8 mouse cellular contexts compared by ENCODE assay signal in genomic region chr11:106026465-106027151, GRCm38 (mm10). TPM values are rescaled to one million over a fixed set of nuclear protein-coding genes. Genes with fewer than 3 reads are reported as not detected.
DNase-seq lines count a peak whose midpoint lies in the region; ATAC-seq and TF ChIP-seq lines count a peak whose summit lies in the region.

No protein-coding gene starts in this region.

- H3K4me3 ChIP-seq in E14TG2a.4 (replicated peaks; ENCODE audit: low read length), result no peak overlapping the region
- H3K4me3 ChIP-seq in limb, embryonic 14.5 days (replicated peaks; ENCODE audit: low read length), result no peak overlapping the region

- peak; percentile 67 for DNase-seq in 3T3-L1 (ENCODE audit: low read depth, low spot score)
- peak; percentile 61 to 79 for DNase-seq in cerebellum, adult 18-20 months
- DNase-seq in gastrocnemius, adult 18-20 months (ENCODE audit: low spot score), result peak; percentile 54
- peak; percentile 72 for DNase-seq in kidney, adult 9 months
- DNase-seq in limb, embryonic 14.5 days (ENCODE audit: low spot score), result peak; percentile 30
- peak; percentile 62 to 80 for DNase-seq in natural killer cell, adult 2 months (ENCODE audit: low spot score in 2 of 2)
- peak; percentile 76 for DNase-seq in thymus, postnatal 0 days (ENCODE audit: low spot score)

- no peak for TF ChIP-seq POLR2A in limb, embryonic 14.5 days (IDR thresholded peaks at IDR 0.05; ENCODE audit: borderline replicate concordance, extremely low read depth, insufficient read depth, insufficient read length)

- WGBS in limb, embryonic 14.5 days, result 31% methylated on average over 10 of the region's 11 CpGs

- no peaks in the 10 kb centered on the region for H3K9me3 ChIP-seq in E14TG2a.4 (ENCODE audit: low read length)
- no peaks in the 10 kb centered on the region for H3K9me3 ChIP-seq in limb, embryonic 14.5 days (ENCODE audit: control insufficient read depth, low read length)

- H3K36me3 ChIP-seq in E14TG2a.4 (ENCODE audit: insufficient read depth, low read length), result peaks cover 30% of the 10 kb centered on the region
- H3K36me3 ChIP-seq in limb, embryonic 14.5 days (ENCODE audit: control insufficient read depth, insufficient read depth, low read length), result 0 out of 2 replicates have a peak, but pooled peaks cover 4% of the 10 kb centered on the region

- H3K27ac ChIP-seq in limb, embryonic 14.5 days (replicated peaks; ENCODE audit: low read depth, low read length), result no peak overlapping the region

- no peak overlapping the region for H3K9ac ChIP-seq in limb, embryonic 14.5 days (ENCODE audit: low read depth, low read length, severe bottlenecking)

- ATAC-seq in limb, embryonic 14.5 days (ENCODE audit: low FRiP score, low read depth), result no peak

- H3K27me3 ChIP-seq in E14TG2a.4 (ENCODE audit: insufficient read depth, low read length), result peaks cover 10% of the 10 kb centered on the region
- no peaks in the 10 kb centered on the region for H3K27me3 ChIP-seq in limb, embryonic 14.5 days (ENCODE audit: control insufficient read depth, insufficient read depth, low read length)

- peak; percentile 52 for TF ChIP-seq CTCF in E14TG2a.4 (conservative IDR thresholded peaks at IDR 0.05; ENCODE audit: low read length)

- H3K4me1 ChIP-seq in E14TG2a.4 (replicated peaks; ENCODE audit: low read depth, low read length), result peaks cover 9% of the 10 kb centered on the region
- H3K4me1 ChIP-seq in limb, embryonic 14.5 days (ENCODE audit: control insufficient read depth, insufficient read depth, low read length), result no peaks in the 10 kb centered on the region

- H3K4me2 ChIP-seq in limb, embryonic 14.5 days (replicated peaks; ENCODE audit: low read depth, low read length, severe bottlenecking), result no peak overlapping the region

RNA-seq across cellular contexts. Expression of gene Dcaf7, which starts 10.1 kb away (rescaled TPM):
- 10 to 100 TPM; 24.8 to 25.9 TPM for total RNA-seq in gastrocnemius, adult 18-20 months (2021)
- polyA plus RNA-seq in limb, embryonic 14.5 days (2012; rRNA removed), result 63.0 and 75.6 TPM in 2 replicates
- polyA plus RNA-seq in limb, embryonic 14.5 days (2014; fragmentation: Nextera tagmentation; extraction: Ambion mirVana), result 63.3 and 71.6 TPM in 2 replicates
- 44.0 and 48.3 TPM in 2 replicates for polyA plus RNA-seq in thymus, postnatal 0 days (2015; fragmentation: Nextera tagmentation; extraction: Ambion mirVana)

RNA-seq across cellular contexts. Expression of gene Kcnh6, which starts 18.7 kb away (rescaled TPM):
- not detected for total RNA-seq in gastrocnemius, adult 18-20 months (2021)
- 0.20 and 0.32 TPM in 2 replicates for polyA plus RNA-seq in limb, embryonic 14.5 days (2012; rRNA removed)
- polyA plus RNA-seq in limb, embryonic 14.5 days (2014; fragmentation: Nextera tagmentation; extraction: Ambion mirVana), result 0.23 and 0.32 TPM in 2 replicates
- 1.5 TPM in 2 replicates for polyA plus RNA-seq in thymus, postnatal 0 days (2015; fragmentation: Nextera tagmentation; extraction: Ambion mirVana)

RNA-seq across cellular contexts. Expression of gene Ace3, which starts 32.1 kb away (rescaled TPM):
- not detected for total RNA-seq in gastrocnemius, adult 18-20 months (2021)
- polyA plus RNA-seq in limb, embryonic 14.5 days (2012; rRNA removed), result not detected in 2 replicates
- not detected in 2 replicates for polyA plus RNA-seq in limb, embryonic 14.5 days (2014; fragmentation: Nextera tagmentation; extraction: Ambion mirVana)
- polyA plus RNA-seq in thymus, postnatal 0 days (2015; fragmentation: Nextera tagmentation; extraction: Ambion mirVana), result not detected in 2 replicates

RNA-seq across cellular contexts. Expression of gene Taco1, which starts 39.3 kb away (rescaled TPM):
- total RNA-seq in gastrocnemius, adult 18-20 months (2021), result 10 to 100 TPM; 39.7 to 44.4 TPM
- 14.5 and 15.1 TPM in 2 replicates for polyA plus RNA-seq in limb, embryonic 14.5 days (2012; rRNA removed)
- 7.4 and 7.8 TPM in 2 replicates for polyA plus RNA-seq in limb, embryonic 14.5 days (2014; fragmentation: Nextera tagmentation; extraction: Ambion mirVana)
- 10.1 and 11.5 TPM in 2 replicates for polyA plus RNA-seq in thymus, postnatal 0 days (2015; fragmentation: Nextera tagmentation; extraction: Ambion mirVana)

RNA-seq across cellular contexts. Expression of gene Map3k3, which starts 57.8 kb away (rescaled TPM):
- 10 to 100 TPM; 20.9 to 23.2 TPM for total RNA-seq in gastrocnemius, adult 18-20 months (2021)
- 48.5 and 54.5 TPM in 2 replicates for polyA plus RNA-seq in limb, embryonic 14.5 days (2012; rRNA removed)
- 33.3 and 37.5 TPM in 2 replicates for polyA plus RNA-seq in limb, embryonic 14.5 days (2014; fragmentation: Nextera tagmentation; extraction: Ambion mirVana)
- 13.6 and 16.9 TPM in 2 replicates for polyA plus RNA-seq in thymus, postnatal 0 days (2015; fragmentation: Nextera tagmentation; extraction: Ambion mirVana)
